Mouse (Mus musculus) heart, postnatal 36 days (tissue): ENCODE measurements at regions not wholly inside any gene's neighbourhood (a gene's known extent, or its start where the extent isn't known, plus 50 kb on each side); places are given as distances from the start of the nearest gene placed in this dataset.

Experiments
- DNase-seq, 2 experiments: peaks; one replicate each; pipeline ENCODE4 v3.0.0; 2021 to 2022
- intact Hi-C: fragments of 180-260 bp; cut with DNase I; formaldehyde crosslinking; loops from one replicate; pipeline ENCODE4 v1.15.1; 2025

GRCm38 (mm10) chr4:124266573-124266972 is 344.0 kb downstream of the 3100002H09Rik start:
- DNase-seq = no peak
- intact Hi-C loops = no loop called here

DNA sequence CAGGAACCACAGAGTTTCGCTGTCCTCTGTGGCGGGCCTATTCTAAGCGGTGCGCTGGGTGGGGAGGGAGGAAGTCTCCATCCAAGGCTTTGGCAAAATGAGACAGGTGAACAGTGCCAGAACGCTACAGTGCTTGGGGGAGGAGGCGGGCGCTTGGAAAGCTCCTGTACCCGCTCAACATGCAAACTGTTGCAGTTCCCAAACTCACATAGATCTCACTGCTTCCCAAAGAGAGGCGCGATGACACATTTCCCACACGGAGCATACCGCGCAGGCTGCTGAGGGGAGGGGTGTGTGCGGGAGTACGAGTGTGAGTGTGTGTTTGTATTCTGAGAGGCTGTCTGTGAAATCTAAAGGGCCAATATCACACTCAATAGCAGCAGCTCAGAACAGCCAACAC is 345.1 kb downstream of the 3100002H09Rik start:
- no peak for DNase-seq
- intact Hi-C loops = no loop called here

DNA sequence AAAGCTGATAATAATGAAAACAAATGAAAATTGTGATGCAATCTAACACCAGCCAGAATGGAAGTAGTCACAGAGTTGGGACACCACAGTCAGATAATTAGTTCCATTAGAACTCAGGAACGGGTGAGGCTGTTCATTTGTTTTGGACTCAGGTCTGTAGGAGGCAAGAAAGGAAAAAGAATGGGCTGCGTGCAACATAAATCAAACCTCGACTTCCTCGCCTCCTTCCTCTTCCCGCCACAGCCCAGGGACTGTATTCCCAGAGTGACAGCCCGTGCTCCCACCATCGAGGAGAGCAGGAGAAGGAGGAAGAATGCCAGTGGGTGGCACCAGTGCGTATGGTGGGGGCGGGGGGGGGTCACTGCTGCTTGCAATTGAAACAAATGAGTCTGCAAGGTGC is 339.2 kb upstream of the 4930535I16Rik start:
- intact Hi-C loops = no loop called here
- no peak for DNase-seq

DNA sequence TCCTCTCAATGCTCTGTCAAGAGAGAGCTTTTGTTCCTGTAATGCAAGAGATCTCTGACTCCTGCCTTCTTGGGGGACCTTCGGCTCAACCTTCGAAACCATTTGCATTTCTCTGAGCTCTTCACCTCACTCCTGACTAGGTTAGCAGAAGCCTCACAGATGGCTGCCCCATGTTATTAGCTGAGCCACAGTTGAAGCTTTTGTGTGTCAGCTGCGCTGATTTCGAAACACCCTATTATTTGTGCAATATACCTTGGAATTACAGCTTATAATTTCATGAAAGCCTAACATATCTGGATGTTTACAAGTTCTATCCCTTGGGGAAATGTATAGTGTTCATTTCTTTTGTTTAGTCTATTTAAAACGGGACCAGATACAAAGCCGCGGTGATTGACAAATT is 338.7 kb upstream of the 4930535I16Rik start:
- DNase-seq = no peak

GRCm38 (mm10) chr4:124255183-124255543 is 337.3 kb upstream of the 4930535I16Rik start:
- intact Hi-C loops = no loop called here
- DNase-seq = no peak

More for the DNA sequence above, 338.7 kb upstream of the 4930535I16Rik start:
- intact Hi-C loops = no loop called here

DNA sequence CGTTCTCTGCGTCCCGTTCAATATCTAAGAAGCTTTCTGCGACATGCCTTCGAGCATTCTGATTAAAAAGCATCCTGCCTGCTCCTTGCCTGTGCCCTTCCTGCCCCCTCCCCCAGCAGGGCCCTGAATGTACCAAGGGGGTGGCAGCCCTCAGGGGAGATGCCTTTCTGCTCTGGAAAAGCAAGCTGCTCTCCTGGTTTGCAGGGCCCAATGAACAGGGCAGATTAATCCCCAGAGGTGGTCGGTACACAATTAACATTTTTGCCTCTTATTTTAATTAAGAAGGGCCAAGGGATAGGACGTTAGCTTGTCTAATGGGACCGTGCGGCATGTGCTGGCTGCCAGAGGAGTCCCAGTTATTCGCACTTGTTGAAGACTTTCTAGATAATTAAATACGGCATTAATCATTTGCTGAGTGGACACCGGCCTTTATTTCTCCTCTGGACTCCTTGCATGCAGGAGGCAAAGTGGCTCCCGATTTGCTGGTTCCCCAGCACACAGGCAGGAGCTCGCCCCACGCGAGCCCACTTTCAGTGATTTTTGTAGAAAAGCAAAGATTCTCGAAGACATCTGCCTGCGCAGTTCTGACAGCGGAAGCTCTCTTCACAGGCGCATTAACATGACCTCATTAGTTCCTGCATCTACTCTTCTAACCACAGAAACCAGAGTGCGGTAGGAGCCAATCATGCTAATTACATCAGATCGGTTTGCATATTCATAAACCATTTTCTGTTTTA is 336.8 kb upstream of the 4930535I16Rik start:
- intact Hi-C loops = no loop called here
- no peak for DNase-seq

DNA sequence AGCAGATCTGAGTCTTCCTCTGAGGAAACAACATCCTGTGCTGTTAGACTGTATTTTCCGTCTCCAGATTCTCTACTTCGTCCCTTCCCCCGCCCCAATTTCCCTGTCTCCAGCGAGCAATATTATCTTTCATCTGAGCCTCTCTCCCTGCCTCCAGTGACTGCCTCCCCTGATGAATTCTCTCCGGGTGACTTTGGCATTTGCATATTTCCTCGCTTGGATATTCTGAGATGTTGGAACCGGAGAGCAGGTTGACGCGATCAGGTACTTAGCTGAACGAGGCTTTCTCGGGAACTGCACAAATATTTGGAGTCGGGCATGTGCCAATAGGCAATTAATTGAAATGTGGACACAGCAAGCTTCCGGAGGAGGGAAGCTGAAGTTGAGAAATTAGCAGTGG is 323.8 kb upstream of the 4930535I16Rik start:
- DNase-seq = no peak
- intact Hi-C loops = no loop called here

GRCm38 (mm10) chr4:124236476-124236875 is 318.7 kb upstream of the 4930535I16Rik start:
- intact Hi-C loops = loop anchor here (5.0 kb wide), 1 partner anchor 161 kb away; no protein-coding TSS in a partner anchor
- DNase-seq = peak; percentile 80

DNA sequence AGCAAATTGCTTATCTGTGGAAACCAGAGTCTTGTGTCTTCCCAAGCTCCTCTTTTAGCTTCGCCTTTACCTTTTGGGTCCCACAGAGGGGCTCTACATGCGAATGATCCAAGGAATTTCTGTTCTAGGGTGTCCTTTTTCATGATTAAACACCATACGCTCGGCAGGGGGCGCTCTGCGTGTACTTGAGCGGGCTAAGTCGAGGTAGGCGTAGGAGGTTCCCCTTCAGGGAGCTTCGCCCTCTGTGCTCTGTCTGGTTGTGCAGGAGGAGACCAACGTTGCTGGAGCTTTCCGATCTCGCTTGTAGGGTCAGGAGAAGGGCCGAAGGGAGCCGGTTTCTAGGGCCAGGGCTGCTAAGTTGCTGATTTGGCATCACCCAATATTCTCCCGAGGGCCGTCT is 310.7 kb upstream of the 4930535I16Rik start:
- intact Hi-C loops = loop anchor here (1.0 kb wide), 1 partner anchor 447 kb away; no protein-coding TSS in a partner anchor
- peak; percentile 59 to 72 for DNase-seq

GRCm38 (mm10) chr4:124223646-124224500 is 306.1 kb upstream of the 4930535I16Rik start:
- DNase-seq = no peak
- intact Hi-C loops = no loop called here

DNA sequence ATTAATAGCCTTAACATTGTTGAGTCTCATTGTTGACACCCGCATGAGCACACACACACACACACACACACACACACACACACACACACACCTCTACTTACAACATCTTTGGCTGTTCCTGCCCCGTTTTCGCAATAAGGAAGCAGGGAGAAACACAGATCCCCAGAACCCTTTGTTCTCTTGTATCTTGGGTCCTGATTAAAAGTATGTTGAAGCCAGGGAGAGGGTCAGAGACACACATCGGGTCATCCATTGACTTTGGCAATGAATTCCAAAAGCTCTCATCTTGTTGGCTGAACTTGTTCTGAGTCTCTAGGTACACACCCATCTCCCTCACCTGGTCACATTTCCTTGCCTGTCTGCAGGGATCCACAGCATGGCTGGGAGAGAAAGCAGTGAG is 303.9 kb upstream of the 4930535I16Rik start:
- no peak for DNase-seq
- intact Hi-C loops = no loop called here

- DNase-seq = peak; percentile 59 to 73
- intact Hi-C loops = no loop called here
These were observed 299.4 kb upstream of the 4930535I16Rik start for GRCm38 (mm10) chr4:124217206-124217605.

DNA sequence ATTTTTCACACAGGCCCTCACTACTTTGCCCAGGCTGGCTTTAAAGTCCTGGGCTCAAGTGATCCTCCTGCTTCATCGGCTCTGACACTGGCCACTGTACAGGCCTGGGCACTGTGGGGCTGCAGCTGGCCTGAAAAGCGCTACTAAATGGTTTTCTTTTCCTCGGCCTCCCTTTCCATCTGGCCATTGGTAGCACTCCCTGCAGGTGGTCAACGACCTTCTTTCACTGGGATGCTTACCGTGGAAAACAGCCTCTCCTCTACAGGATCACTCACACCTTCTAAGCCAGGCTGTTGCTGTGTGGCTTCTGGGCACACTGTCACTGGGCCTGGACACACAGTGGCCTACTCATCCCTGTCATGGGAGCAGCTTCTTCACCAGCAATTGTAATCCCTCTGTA is 298.5 kb upstream of the 4930535I16Rik start:
- DNase-seq = no peak
- intact Hi-C loops = no loop called here

DNA sequence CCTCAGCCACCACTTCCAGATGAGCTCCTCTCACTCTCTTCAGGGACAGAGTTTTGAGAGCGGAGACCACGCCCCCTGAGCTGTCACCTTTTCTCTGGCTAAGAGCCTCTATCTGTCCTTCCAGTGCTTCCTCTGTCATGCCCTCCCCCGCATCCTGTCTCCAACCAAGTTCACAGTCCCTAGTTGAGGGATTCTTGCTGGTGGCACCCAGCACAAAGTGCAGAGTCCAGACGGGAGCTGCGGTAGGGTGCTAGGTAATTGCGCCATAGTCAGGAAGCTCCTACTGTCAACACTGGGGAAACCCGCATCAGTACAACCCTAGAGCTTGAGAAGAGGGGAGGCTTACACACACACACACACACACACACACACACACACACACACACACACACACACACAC is 297.3 kb upstream of the 4930535I16Rik start:
- intact Hi-C loops = no loop called here

GRCm38 (mm10) chr4:124210103-124210502 is 292.3 kb upstream of the 4930535I16Rik start:
- intact Hi-C loops = no loop called here
- DNase-seq = no peak

More for the DNA sequence above, 297.3 kb upstream of the 4930535I16Rik start:
- no peak for DNase-seq

DNA sequence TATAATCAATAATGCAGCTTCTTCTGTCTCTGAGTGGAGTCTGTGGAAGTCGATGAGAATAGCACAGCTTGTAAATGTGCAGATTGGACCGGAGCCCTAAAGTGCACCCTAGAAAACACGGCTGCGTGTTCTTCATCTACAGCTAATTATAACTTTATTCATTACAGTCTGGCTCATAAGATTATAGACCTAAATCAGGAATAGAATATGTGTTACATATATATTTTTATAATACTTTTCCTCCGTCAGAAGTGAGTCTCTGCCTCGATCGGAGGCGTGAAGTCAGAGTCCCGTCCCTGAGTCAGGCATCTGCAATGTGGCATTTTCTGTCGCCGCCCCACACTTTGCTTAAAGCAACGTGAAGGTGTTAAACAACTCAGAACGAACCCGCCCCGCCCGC is 288.7 kb upstream of the 4930535I16Rik start:
- no peak for DNase-seq
- intact Hi-C loops = no loop called here

- intact Hi-C loops = no loop called here
- no peak for DNase-seq
These were observed 285.9 kb upstream of the 4930535I16Rik start for GRCm38 (mm10) chr4:124203736-124204135.

DNA sequence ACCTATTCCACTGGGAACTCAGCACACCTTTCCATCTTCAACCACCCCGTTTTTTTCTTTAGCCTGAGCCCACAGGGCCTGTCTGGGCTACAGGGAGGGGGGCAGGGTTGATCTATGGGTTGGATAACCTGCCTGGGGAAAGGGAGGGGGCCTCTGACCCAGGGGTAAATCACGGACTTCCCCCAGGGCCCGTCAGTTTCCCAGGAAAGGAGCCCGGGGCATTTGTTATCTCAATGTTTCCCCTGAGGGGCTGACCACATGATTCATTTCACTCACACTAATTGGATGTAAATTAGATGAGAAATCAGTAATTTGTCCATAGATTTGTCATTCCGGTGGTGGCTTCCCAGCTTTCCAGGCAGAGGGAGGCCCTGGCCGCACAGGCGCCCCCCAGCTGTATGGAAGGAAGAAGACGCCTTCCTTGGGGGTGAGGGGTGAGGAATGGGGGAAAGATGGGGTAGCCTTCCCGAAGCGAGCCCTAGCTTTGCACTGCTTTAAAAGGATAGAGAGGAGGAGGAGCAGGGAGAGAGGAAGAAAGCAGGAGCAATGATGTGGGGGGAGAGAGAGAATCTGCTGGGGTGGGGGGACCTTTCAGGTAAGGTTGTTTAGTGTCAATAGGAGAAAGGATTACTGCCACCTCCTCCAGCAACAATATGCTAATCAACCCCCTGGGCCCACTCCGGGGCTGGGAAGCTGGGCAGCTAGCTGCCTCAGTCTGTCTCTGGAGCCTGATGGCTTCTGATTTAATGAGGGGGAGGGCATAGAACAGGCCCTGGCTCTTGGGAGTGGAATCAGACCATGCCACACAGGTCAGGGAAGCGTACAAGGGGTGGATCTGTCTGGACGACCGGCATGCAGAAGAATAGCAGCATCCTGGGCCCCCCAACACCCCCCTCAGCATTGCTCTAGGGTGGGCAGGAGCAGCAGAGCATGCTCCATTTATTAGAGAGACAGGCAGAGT is 282.3 kb upstream of the 4930535I16Rik start:
- intact Hi-C loops = no loop called here
- DNase-seq = no peak

DNA sequence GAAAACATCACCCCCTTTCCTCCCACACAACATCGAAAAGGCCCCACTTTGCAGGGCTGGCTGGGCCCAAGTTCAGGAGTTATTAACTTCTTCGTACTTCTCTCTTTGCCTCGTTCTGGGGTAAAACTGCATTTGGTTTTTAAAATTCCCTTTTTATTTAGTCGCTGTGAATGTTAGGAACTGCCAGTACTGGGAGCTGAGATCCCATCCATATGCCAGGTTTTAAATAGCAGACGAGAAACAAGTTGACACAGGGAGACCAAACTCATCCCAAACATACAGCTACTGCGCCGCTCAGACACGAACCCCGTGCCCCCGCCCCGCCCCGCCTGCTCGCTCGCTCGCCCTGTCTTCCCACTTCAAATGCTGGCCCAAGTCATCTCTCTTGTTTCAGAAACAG is 281.0 kb upstream of the 4930535I16Rik start:
- intact Hi-C loops = no loop called here
- DNase-seq = no peak

GRCm38 (mm10) chr4:124196711-124197110 is 278.9 kb upstream of the 4930535I16Rik start:
- no peak for DNase-seq
- intact Hi-C loops = no loop called here
